Mouse (Mus musculus): ENCODE measurements around the gene Elac2. TPM values are rescaled to one million over a fixed set of nuclear protein-coding genes. Genes with fewer than 3 reads are reported as not detected.

The Elac2 gene
- total and polyA plus RNA-seq, 3 experiments = 73.1 to 112 (median 90.4) TPM

GRCm38 (mm10) chr11:65028049-65028448 is 49.2 kb downstream of the Elac2 start:
- H3K79me2 ChIP-seq (ENCODE audit: control insufficient read depth, insufficient read depth, low read length, poor library complexity) = no peaks in the 10 kb centered on the region
- no peaks in the 10 kb centered on the region for H3K4me1 ChIP-seq (ENCODE audit: control insufficient read depth in 1 of 2, insufficient read depth in 2 of 2, low read length in 2 of 2)
- H3K4me3 ChIP-seq (ENCODE audit: control insufficient read depth in 1 of 2, insufficient read depth in 1 of 2, low read depth in 2 of 2, low read length in 2 of 2) = no peak overlapping the region
- no peaks in the 10 kb centered on the region for H3K9me3 ChIP-seq (replicated peaks; ENCODE audit: insufficient read depth, low read length)
- no peak for DNase-seq (ENCODE audit: low read depth, low spot score)
- H3K9ac ChIP-seq (ENCODE audit: control insufficient read depth, low read depth, low read length, poor library complexity, severe bottlenecking) = no peak overlapping the region
- no peaks in the 10 kb centered on the region; a peak in 1 of 4 replicates for H3K27me3 ChIP-seq (ENCODE audit: control insufficient read depth in 1 of 2, insufficient read depth in 2 of 2, low read length in 2 of 2)
- TF ChIP-seq NELFE (IDR thresholded peaks at IDR 0.05; ENCODE audit: low read depth, low read length) = no peak
- no peak overlapping the region for H3K27ac ChIP-seq (ENCODE audit: control insufficient read depth, low read depth, low read length)
- no peaks in the 10 kb centered on the region for H3K36me3 ChIP-seq (ENCODE audit: control insufficient read depth in 1 of 2, insufficient read depth in 2 of 2, low read length in 2 of 2)

GRCm38 (mm10) chr11:65030201-65030600 is 51.4 kb downstream of the Elac2 start:
- H3K27me3 ChIP-seq (ENCODE audit: control insufficient read depth in 1 of 2, insufficient read depth in 2 of 2, low read length in 2 of 2) = no peaks in the 10 kb centered on the region; a peak in 1 of 4 replicates
- H3K4me3 ChIP-seq (ENCODE audit: control insufficient read depth in 1 of 2, insufficient read depth in 1 of 2, low read depth in 2 of 2, low read length in 2 of 2) = no peak overlapping the region
- H3K27ac ChIP-seq (ENCODE audit: control insufficient read depth, low read depth, low read length) = no peak overlapping the region
- H3K9me3 ChIP-seq (replicated peaks; ENCODE audit: insufficient read depth, low read length) = no peaks in the 10 kb centered on the region
- no peak overlapping the region for H3K9ac ChIP-seq (ENCODE audit: control insufficient read depth, low read depth, low read length, poor library complexity, severe bottlenecking)
- no peaks in the 10 kb centered on the region for H3K4me1 ChIP-seq (ENCODE audit: control insufficient read depth in 1 of 2, insufficient read depth in 2 of 2, low read length in 2 of 2)
- no peak for DNase-seq (ENCODE audit: low read depth, low spot score)
- no peaks in the 10 kb centered on the region for H3K36me3 ChIP-seq (ENCODE audit: control insufficient read depth in 1 of 2, insufficient read depth in 2 of 2, low read length in 2 of 2)
- H3K79me2 ChIP-seq (ENCODE audit: control insufficient read depth, insufficient read depth, low read length, poor library complexity) = no peaks in the 10 kb centered on the region
- TF ChIP-seq TCF12 (IDR thresholded peaks at IDR 0.05; ENCODE audit: low read depth, low read length) (no peak), ELF1 (IDR thresholded peaks at IDR 0.05; ENCODE audit: low read depth, low read length) (no peak), JUND (IDR thresholded peaks at IDR 0.05; ENCODE audit: low read depth, low read length) (no peak), BHLHE40 (IDR thresholded peaks at IDR 0.05; ENCODE audit: borderline replicate concordance, low read depth, low read length) (no peak), NRF1 (IDR thresholded peaks at IDR 0.05; ENCODE audit: insufficient read depth, low read depth, low read length, poor library complexity, severe bottlenecking) (no peak), UBTF (IDR thresholded peaks at IDR 0.05; ENCODE audit: borderline replicate concordance, insufficient read depth, low read depth, low read length) (no peak), CTCF (IDR thresholded peaks at IDR 0.05 in 2 of 3, conservative IDR thresholded peaks at IDR 0.05 in 1 of 3; ENCODE audit: control insufficient read depth in 1 of 3, insufficient read depth in 1 of 3, low read depth in 2 of 3, low read length in 3 of 3, poor library complexity in 1 of 3, severe bottlenecking in 1 of 3) (no peak), NELFE (IDR thresholded peaks at IDR 0.05; ENCODE audit: low read depth, low read length) (no peak), MYB (IDR thresholded peaks at IDR 0.05; ENCODE audit: low read depth, low read length) (no peak), SMC3 (IDR thresholded peaks at IDR 0.05; ENCODE audit: low read depth, low read length) (no peak), EP300 (IDR thresholded peaks at IDR 0.05; ENCODE audit: low read depth in 1 of 2, low read length in 2 of 2) (no peak), MAFK (IDR thresholded peaks at IDR 0.05; ENCODE audit: borderline replicate concordance, low read depth, low read length) (no peak), GATA1 (IDR thresholded peaks at IDR 0.05; ENCODE audit: low read depth, low read length) (no peak), MAZ (IDR thresholded peaks at IDR 0.05; ENCODE audit: low read depth, low read length) (no peak), POLR2AphosphoS2 (IDR thresholded peaks at IDR 0.05; ENCODE audit: low read length) (no peak), KAT2A (conservative IDR thresholded peaks at IDR 0.05; ENCODE audit: low read depth, low read length) (no peak)

All from MEL (cell line).